Mouse (Mus musculus): ENCODE measurements around the gene Prex1.

GRCm38 (mm10) chr2:166744433-166744832 lies 30.8 kb upstream of the Prex1 start:
- TF ChIP-seq CTCF (IDR thresholded peaks at IDR 0.05; ENCODE audit: control insufficient read depth, insufficient read depth, low read length) (no peak), POLR2A (IDR thresholded peaks at IDR 0.05; ENCODE audit: borderline replicate concordance, control insufficient read depth, low read depth, low read length) (no peak)

Data from bone marrow, adult 2 months (tissue).